Mouse (Mus musculus) G1E (cell line): Measurements from ENCODE around the gene Stim2. TPM values are rescaled to one million over a fixed set of nuclear protein-coding genes. Genes with fewer than 3 reads are reported as not detected.
A peak's percentile ranks its signal among the peaks of the same experiment; 100 is the strongest.

Experiments used
- ATAC-seq: 2 replicates; pipeline ENCODE4 v1.8.0; 2016; ENCODE audit warnings: mild to moderate bottlenecking; ENCODE audit not compliant: insufficient number of reproducible peaks, poor library complexity, low FRiP score, severe bottlenecking; ENCODE audit errors: extremely low read depth
- DNase-seq: peaks from one replicate; pipeline ENCODE4 v3.0.0; 2012; ENCODE audit warnings: low spot score
- H3K27me3 ChIP-seq: 2 replicates; pipeline ENCODE4 v1.6.1; 2012; ENCODE audit warnings: mild to moderate bottlenecking, low read length, inconsistent platforms; ENCODE audit not compliant: insufficient read depth
- H3K36me3 ChIP-seq: replicated peaks from 2 replicates; pipeline ENCODE3; 2012; ENCODE audit warnings: mild to moderate bottlenecking, inconsistent platforms
- H3K4me1 ChIP-seq: 2 replicates; pipeline ENCODE4 v1.6.1; 2012; ENCODE audit warnings: low read depth, low read length, inconsistent platforms, mixed read lengths; ENCODE audit not compliant: insufficient read depth
- H3K4me3 ChIP-seq: 2 replicates; pipeline ENCODE4 v1.5.1; 2012; ENCODE audit warnings: low read depth, mild to moderate bottlenecking, inconsistent platforms, low read length, moderate library complexity, mixed read lengths
- H3K9me3 ChIP-seq: replicated peaks from 2 replicates; pipeline ENCODE4 v1.6.1; 2012; ENCODE audit warnings: inconsistent platforms
- CTCF ChIP-seq: IDR thresholded peaks from 2 replicates; pipeline ENCODE4 v1.5.1; 2012; ENCODE audit warnings: low read depth, low read length, inconsistent platforms, mixed read lengths
- GATA1 ChIP-seq: IDR thresholded peaks from 2 replicates; pipeline ENCODE4 v1.6.1; 2012; ENCODE audit warnings: borderline replicate concordance, low read length, inconsistent platforms, mixed read lengths
- GATA2 ChIP-seq: IDR thresholded peaks from 2 replicates; pipeline ENCODE4 v1.6.1; 2012; ENCODE audit warnings: low read depth, low read length, inconsistent platforms, borderline replicate concordance
- POLR2AphosphoS5 ChIP-seq: IDR thresholded peaks from 2 replicates; pipeline ENCODE4 v1.6.1; 2012; ENCODE audit warnings: low read depth, low read length, inconsistent platforms; ENCODE audit not compliant: insufficient replicate concordance
- TAL1 ChIP-seq: conservative IDR thresholded peaks from 2 replicates; pipeline ENCODE4 v1.6.1; 2012; ENCODE audit warnings: low read depth, low read length, inconsistent platforms, mixed read lengths
- polyA plus RNA-seq: library from polyadenylated mRNA; stranded (reverse); fragments of >175 nt; gene quantifications from 2 replicates; pipeline ENCODE4 v1.2.3, GENCODE M21; 2012
- total RNA-seq, 2 experiments: library from RNA; stranded (forward) in 1 of 2; stranded (reverse) in 1 of 2; fragments of 200-1000 nt in 1 of 2; fragments of >200 nt in 1 of 2; fragmentation: Nextera tagmentation in 1 of 2; gene quantifications; 2 replicates each; pipeline ENCODE4 v1.2.3; 2014 to 2017

Gene Stim2
- total and polyA plus RNA-seq, 3 experiments, result 11.2 to 22.9 (median 12.0) TPM

DNA sequence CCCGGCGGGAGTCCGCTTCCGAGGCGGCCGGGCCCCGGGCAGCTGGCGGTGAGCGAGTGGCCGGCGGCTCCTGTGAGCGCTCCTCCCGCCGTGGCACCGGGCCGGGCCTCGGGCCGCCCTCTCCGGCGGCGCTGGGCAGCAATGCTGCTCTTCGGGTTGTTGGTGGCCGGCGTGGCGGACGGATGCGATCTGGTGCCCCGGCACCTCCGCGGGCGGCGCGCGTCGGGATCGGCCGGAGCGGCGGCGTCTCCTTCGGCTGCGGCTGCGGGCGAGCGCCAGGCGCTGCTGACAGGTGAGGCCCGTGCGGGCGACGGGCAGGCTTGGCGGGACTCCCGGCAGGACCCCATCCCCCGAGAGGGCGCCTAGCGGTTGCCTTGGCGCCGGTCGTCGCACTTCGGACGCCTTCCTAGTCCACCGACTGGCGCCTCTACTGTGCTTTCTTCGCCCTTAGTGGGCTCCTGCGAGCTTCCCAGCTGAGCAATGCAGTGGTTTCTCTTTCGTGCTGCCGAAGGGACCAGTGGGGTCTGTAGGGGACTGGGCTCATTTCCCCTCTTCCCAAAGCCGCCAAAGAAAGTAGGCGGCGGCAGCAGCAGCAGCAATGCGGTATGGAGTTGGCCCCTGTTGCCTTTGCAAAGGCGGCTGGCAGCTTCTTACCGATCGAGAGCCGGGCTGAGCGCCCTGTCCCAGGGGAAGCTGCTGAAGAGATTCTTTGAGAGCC is 603 bp downstream of the Stim2 start:
- peaks cover 47% of the 10 kb centered on the region for H3K4me1 ChIP-seq
- TF ChIP-seq GATA2, result no peak
- TF ChIP-seq TAL1, result no peak
- no peak for TF ChIP-seq POLR2AphosphoS5
- TF ChIP-seq GATA1, result no peak
- no peak for TF ChIP-seq CTCF

DNA sequence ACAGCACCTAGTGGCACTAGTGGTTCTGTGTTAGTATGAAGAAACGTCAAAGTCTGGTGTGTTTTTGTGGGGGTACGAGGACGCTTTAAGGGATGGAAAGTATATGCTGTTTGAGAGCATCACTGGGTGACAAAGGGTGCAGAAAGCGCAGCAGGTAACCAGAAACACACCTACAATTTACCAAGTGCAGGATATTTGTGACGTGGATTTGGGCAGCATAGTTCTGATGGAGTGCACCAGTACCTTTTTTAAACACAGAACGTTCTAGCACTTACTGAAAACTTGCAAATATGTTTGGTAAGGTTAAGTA is 1.1 kb downstream of the Stim2 start:
- H3K36me3 ChIP-seq, result peaks cover 2% of the 10 kb centered on the region
- ATAC-seq (no peak), DNase-seq (no peak)
- H3K4me3 ChIP-seq, result peak overlapping the region; percentile 92
- H3K9me3 ChIP-seq, result no peaks in the 10 kb centered on the region
- H3K27me3 ChIP-seq, result no peaks in the 10 kb centered on the region; the same call in 1 of the 2 replicates
- peaks cover 42% of the 10 kb centered on the region for H3K4me1 ChIP-seq
- TF ChIP-seq GATA2 (no peak), POLR2AphosphoS5 (no peak), TAL1 (no peak), GATA1 (no peak), CTCF (no peak)

More for the DNA sequence above, 603 bp downstream of the Stim2 start:
- ATAC-seq (0 out of 2 replicates have a peak, but pooled peaks have one; percentile 10), DNase-seq (peak; percentile 53)
- no peaks in the 10 kb centered on the region for H3K9me3 ChIP-seq
- H3K4me3 ChIP-seq, result peak overlapping the region; percentile 92
- H3K36me3 ChIP-seq, result peaks cover 2% of the 10 kb centered on the region
- peaks cover 4% of the 10 kb centered on the region; the same call in 1 of the 2 replicates for H3K27me3 ChIP-seq

DNA sequence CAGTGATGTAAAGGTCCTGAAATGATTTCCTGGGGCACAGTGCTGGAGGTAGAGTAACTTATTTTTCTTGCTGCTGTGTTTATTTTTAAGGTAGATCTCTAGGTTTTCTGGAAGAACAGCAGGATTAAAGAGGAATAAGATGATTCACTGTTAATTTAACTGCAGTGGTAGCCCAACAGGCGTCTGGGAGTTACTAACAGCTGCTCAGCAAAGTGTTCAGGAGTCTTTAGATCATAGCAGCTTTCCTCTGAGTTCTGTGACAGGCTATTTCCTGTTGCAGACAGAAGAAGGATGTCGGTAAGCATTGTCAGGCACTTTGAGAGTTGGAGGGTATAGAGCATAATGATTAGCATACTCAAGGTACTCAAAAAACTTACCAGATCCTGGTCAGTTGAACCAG is 1.5 kb downstream of the Stim2 start:
- DNase-seq, result no peak
- H3K4me3 ChIP-seq, result peak overlapping the region; percentile 92; the same call in 1 of the 2 replicates
- H3K36me3 ChIP-seq, result peaks cover 2% of the 10 kb centered on the region
- H3K4me1 ChIP-seq, result peaks cover 38% of the 10 kb centered on the region
- TF ChIP-seq TAL1, result no peak
- TF ChIP-seq GATA2, result no peak
- TF ChIP-seq POLR2AphosphoS5, result no peak
- TF ChIP-seq GATA1, result no peak
- no peak for TF ChIP-seq CTCF
- no peak for ATAC-seq
- no peaks in the 10 kb centered on the region for H3K27me3 ChIP-seq
- H3K9me3 ChIP-seq, result no peaks in the 10 kb centered on the region

DNA sequence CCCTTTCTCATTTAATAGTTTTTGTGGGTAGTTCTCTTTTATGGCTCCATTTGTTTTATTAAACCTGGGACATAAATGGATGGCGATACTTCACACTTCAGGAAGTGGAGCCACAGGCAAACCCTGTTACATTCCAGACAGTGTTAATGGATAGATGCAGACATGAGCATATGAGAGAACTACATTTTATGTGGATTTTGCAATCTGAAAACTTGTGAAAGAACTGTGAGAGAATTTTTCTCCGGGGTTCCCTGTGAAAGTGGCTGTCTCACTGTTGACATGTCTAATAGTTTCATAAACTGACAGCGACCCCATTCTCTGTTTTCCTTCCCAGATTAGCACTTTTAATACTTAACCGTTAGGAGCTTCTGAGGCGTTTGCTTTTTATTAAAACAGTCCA is 2.7 kb downstream of the Stim2 start:
- TF ChIP-seq POLR2AphosphoS5 (no peak), GATA1 (no peak), CTCF (no peak), GATA2 (no peak), TAL1 (no peak)
- ATAC-seq (no peak), DNase-seq (no peak)
- Histone ChIP-seq H3K4me1 (peaks cover 34% of the 10 kb centered on the region), H3K36me3 (peaks cover 4% of the 10 kb centered on the region), H3K9me3 (no peaks in the 10 kb centered on the region), H3K4me3 (no peak overlapping the region), H3K27me3 (no peaks in the 10 kb centered on the region)

DNA sequence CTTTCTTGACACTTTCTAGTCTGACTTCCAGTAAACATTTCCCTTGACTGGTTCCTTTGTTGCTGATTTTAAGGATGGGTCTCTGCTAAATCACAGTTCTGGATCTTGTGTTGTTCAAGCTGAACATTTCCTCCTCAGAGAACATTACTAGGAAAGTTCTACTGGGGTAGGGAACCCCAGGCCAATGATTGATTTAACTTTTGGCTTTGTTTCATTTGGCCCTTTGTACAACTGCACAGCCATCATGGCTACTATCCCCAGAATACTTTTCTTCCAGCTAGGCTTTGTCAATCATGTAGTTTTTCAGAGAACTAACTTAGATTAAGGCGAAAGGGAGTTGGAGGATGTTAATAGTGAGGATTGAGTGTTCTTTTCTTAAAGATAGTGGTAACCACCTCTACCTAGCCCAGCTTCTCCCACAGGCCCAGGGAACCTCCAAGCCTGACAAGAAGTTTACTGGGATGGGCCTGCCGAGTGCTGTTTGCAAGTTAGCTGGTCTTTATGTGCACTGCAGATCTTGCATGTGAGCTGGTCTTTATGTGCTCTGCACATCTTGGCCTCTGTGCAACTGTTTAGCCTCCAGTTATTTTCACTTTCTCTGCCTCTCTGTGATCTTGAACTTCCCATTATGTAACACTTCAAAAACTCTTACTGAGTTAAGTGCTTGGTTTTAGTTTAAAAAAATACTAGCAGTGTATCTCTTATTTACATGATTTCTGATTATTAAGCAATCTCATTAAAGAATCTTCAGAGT is 7.0 kb downstream of the Stim2 start:
- TF ChIP-seq GATA2, result no peak
- TF ChIP-seq GATA1, result no peak
- no peak for TF ChIP-seq CTCF
- no peak for TF ChIP-seq POLR2AphosphoS5
- TF ChIP-seq TAL1, result no peak
- peaks cover 15% of the 10 kb centered on the region for H3K36me3 ChIP-seq
- ATAC-seq (no peak), DNase-seq (no peak)
- H3K4me1 ChIP-seq, result peaks cover 32% of the 10 kb centered on the region
- no peaks in the 10 kb centered on the region for H3K27me3 ChIP-seq
- H3K9me3 ChIP-seq, result no peaks in the 10 kb centered on the region
- H3K4me3 ChIP-seq, result no peak overlapping the region

DNA sequence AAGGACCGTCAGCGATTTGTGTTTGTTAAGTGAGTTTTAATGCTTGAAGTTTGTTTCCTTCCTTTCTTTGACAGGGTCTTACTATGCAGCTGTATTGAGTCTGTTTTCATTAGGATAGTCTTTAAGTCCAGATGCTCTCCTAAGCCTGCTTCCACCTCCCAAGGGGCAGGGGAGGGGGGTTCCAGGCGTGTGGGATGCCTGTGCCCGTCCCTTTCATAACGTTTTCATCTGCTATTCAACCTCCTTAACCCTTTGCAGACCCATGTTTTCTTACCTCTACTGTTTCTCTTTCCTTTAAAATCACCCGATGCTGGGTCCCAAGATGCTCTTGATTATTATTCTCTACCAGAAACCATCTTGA is 7.5 kb downstream of the Stim2 start:
- Histone ChIP-seq H3K27me3 (no peaks in the 10 kb centered on the region), H3K4me1 (peaks cover 30% of the 10 kb centered on the region), H3K4me3 (no peak overlapping the region), H3K36me3 (peaks cover 15% of the 10 kb centered on the region), H3K9me3 (no peaks in the 10 kb centered on the region)
- no peak for DNase-seq
- ATAC-seq, result no peak
- no peak for TF ChIP-seq CTCF
- no peak for TF ChIP-seq GATA2
- TF ChIP-seq TAL1, result no peak
- TF ChIP-seq GATA1, result no peak
- TF ChIP-seq POLR2AphosphoS5, result no peak
